Mouse (Mus musculus) MEL (cell line): ENCODE measurements around the gene Id1.

Experiments used
- EP300 ChIP-seq, 2 experiments: IDR thresholded peaks; 2 replicates each; pipeline ENCODE4 v1.6.1; 2011; ENCODE audit warnings: improper control_type of control experiment in 2 of 2, low read length in 2 of 2, low read depth in 1 of 2, mild to moderate bottlenecking in 1 of 2
- POLR2A ChIP-seq, 2 experiments: IDR thresholded peaks; 2 replicates each; pipeline ENCODE4 v1.6.1; 2011 to 2012; ENCODE audit warnings: low read length in 2 of 2, mild to moderate bottlenecking in 2 of 2, control low read depth in 1 of 2, improper control_type of control experiment in 1 of 2, low read depth in 1 of 2, moderate library complexity in 1 of 2; ENCODE audit not compliant: control insufficient read depth in 1 of 2, insufficient read depth in 1 of 2, poor library complexity in 1 of 2

- no peak for TF ChIP-seq EP300 (IDR thresholded peaks at IDR 0.05; ENCODE audit: low read depth in 1 of 2, low read length in 2 of 2)
- TF ChIP-seq POLR2A (IDR thresholded peaks at IDR 0.05; ENCODE audit: control insufficient read depth in 1 of 2, insufficient read depth in 1 of 2, low read depth in 1 of 2, low read length in 2 of 2, poor library complexity in 1 of 2): no peak
These were observed 9.8 kb upstream of the Id1 start for GRCm38 (mm10) chr2:152726213-152726612.
